11 mouse cellular contexts compared by ENCODE assay signal in genomic region chr8:46868346-46869065, GRCm38 (mm10).
DNase-seq lines count a peak whose midpoint lies in the region; ATAC-seq and TF ChIP-seq lines count a peak whose summit lies in the region.
"Had no signal": no experiment of that assay in that cellular context is flagged by ENCODE, and none has a peak within 500 bp of the region (broad histone marks: within the 10 kb centered on the region; RNA-seq: fewer than 3 reads in every experiment).

No protein-coding gene starts in this region.

- H3K4me2 ChIP-seq in intestine, postnatal 0 days (replicated peaks; ENCODE audit: low read depth) = no peak overlapping the region
- peak overlapping the region; percentile 30; the same call in 1 of the 2 replicates for H3K4me2 ChIP-seq in stomach, embryonic 16.5 days (ENCODE audit: low read depth, low read length)

- no peak overlapping the region for H3K9ac ChIP-seq in intestine, postnatal 0 days (ENCODE audit: low read depth, low read length)
- 0 out of 2 replicates have a peak overlapping the region, but pooled peaks have one; percentile 5 for H3K9ac ChIP-seq in stomach, embryonic 16.5 days (ENCODE audit: low read length)

- WGBS in intestine, postnatal 0 days = 43% methylated on average over 8 of the region's 8 CpGs
- 49% methylated on average over 8 of the region's 8 CpGs for WGBS in stomach, embryonic 16.5 days

- H3K9me3 ChIP-seq in intestine, postnatal 0 days (ENCODE audit: control insufficient read depth) = no peaks in the 10 kb centered on the region
- H3K9me3 ChIP-seq in stomach, embryonic 16.5 days (replicated peaks; ENCODE audit: control insufficient read depth, low read length) = no peaks in the 10 kb centered on the region

- no peaks in the 10 kb centered on the region for H3K27me3 ChIP-seq in intestine, postnatal 0 days (replicated peaks; ENCODE audit: control insufficient read depth, insufficient read depth, low read length)
- H3K27me3 ChIP-seq in stomach, embryonic 16.5 days (ENCODE audit: control insufficient read depth, insufficient read depth, low read length) = no peaks in the 10 kb centered on the region

- DNase-seq in ovary, adult 18-20 months (ENCODE audit: low spot score) = peak; percentile 65
- DNase-seq in ovary, postnatal 36 days (ENCODE audit: low spot score) = no peak
- no peak for DNase-seq in embryo, embryonic 10 days (ENCODE audit: low spot score)
- no peak for DNase-seq in layer of hippocampus, postnatal 36 days
- DNase-seq: kidney, adult 18-20 months; right cerebral cortex, postnatal 25 days had no signal

- TF ChIP-seq CTCF in intestine, postnatal 0 days (IDR thresholded peaks at IDR 0.05; ENCODE audit: low read depth) = no peak

- peak overlapping the region; percentile 87 for H3K27ac ChIP-seq in brown adipose tissue, adult 24 weeks (replicated peaks; ENCODE audit: low read depth, low read length)
- peak overlapping the region; percentile 28 for H3K27ac ChIP-seq in intestine, postnatal 0 days (ENCODE audit: low read depth, low read length)
- peak overlapping the region; percentile 83 for H3K27ac ChIP-seq in stomach, embryonic 16.5 days (ENCODE audit: low read length)

- peaks cover 12% of the 10 kb centered on the region for H3K4me1 ChIP-seq in brown adipose tissue, adult 24 weeks (ENCODE audit: control insufficient read depth, insufficient read depth, insufficient read length, low read length)
- H3K4me1 ChIP-seq in intestine, postnatal 0 days (replicated peaks; ENCODE audit: control insufficient read depth, insufficient read depth, low read length) = peaks cover 8% of the 10 kb centered on the region
- H3K4me1 ChIP-seq in stomach, embryonic 16.5 days (ENCODE audit: control insufficient read depth, insufficient read depth, low read length) = peaks cover 21% of the 10 kb centered on the region

- H3K4me3 ChIP-seq in brown adipose tissue, adult 24 weeks (ENCODE audit: insufficient read depth, low read depth, low read length) = no peak overlapping the region
- H3K4me3 ChIP-seq in intestine, postnatal 0 days (ENCODE audit: low read depth, low read length) = no peak overlapping the region
- no peak overlapping the region for H3K4me3 ChIP-seq in stomach, embryonic 16.5 days (replicated peaks; ENCODE audit: low read length)
- H3K4me3 ChIP-seq: megakaryocyte, embryonic 14.5 days had no signal

- H3K36me3 ChIP-seq in intestine, postnatal 0 days (ENCODE audit: control insufficient read depth, insufficient read depth) = no peaks in the 10 kb centered on the region
- no peaks in the 10 kb centered on the region for H3K36me3 ChIP-seq in stomach, embryonic 16.5 days (ENCODE audit: control insufficient read depth, insufficient read depth, low read length)

- peak; percentile 26; the same call in 1 of the 2 replicates for ATAC-seq in intestine, postnatal 0 days
- ATAC-seq in stomach, embryonic 16.5 days (ENCODE audit: insufficient read depth, low FRiP score) = no peak
- no peak for ATAC-seq in megakaryocyte-erythroid progenitor cell, adult 5-6 weeks (replicated peaks; ENCODE audit: low FRiP score, low TSS enrichment, poor library complexity, severe bottlenecking)

Comparison
In these comparisons a context has a peak if more than half of its experiments do, and no peak if none do; other contexts are left out.
1. H3K27ac ChIP-seq: peak in every context shown above with its lines; median percentile 87 in brown adipose tissue, adult 24 weeks; 83 in stomach, embryonic 16.5 days; 28 in intestine, postnatal 0 days.